Mouse (Mus musculus): ENCODE measurements around the gene Gm8926.
"Not testable (repeated sequence)": the region's sequence is repeated elsewhere in the genome, so short reads cannot be mapped to it uniquely, and the experiment has no call there.

The Gm8926 gene

DNA sequence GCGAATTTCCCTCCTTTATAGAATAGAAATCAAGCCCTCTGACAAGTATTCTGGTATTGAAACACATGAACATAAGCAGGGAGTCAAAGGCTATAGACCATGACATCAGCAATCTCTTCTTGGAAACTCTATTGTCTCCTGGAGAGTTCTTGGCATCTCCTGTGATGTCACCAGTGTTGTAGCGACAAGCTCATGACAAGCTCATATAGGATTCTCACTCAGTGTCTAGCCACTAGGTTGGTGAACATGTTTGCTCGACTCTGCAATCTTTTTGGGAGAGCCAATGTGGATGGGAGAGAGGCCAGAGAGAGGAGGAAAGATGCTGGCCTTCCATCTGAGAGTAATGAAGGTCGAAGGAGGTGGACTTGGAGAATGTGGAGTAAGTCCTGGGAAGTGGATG, at the start of gene Gm8926:
Gene Gm8926, plus strand, starts transcription at position 301 of the 400 bp plus-strand sequence.
- not testable (repeated sequence) for DNase-seq (ENCODE audit: extremely low read depth, insufficient read length, low spot score)
